Mouse (Mus musculus): ENCODE measurements around the gene Klhl5. TPM values are rescaled to one million over a fixed set of nuclear protein-coding genes. Genes with fewer than 3 reads are reported as not detected.

The Klhl5 gene
- 8.7 TPM for polyA plus RNA-seq (2015; fragmentation: Illumina TruSeq; extraction: RNeasy Lipid Tissue Mini Kit (QIAGEN cat#74804); ENCODE audit: insufficient read depth, low read depth, low replicate concordance)

DNA sequence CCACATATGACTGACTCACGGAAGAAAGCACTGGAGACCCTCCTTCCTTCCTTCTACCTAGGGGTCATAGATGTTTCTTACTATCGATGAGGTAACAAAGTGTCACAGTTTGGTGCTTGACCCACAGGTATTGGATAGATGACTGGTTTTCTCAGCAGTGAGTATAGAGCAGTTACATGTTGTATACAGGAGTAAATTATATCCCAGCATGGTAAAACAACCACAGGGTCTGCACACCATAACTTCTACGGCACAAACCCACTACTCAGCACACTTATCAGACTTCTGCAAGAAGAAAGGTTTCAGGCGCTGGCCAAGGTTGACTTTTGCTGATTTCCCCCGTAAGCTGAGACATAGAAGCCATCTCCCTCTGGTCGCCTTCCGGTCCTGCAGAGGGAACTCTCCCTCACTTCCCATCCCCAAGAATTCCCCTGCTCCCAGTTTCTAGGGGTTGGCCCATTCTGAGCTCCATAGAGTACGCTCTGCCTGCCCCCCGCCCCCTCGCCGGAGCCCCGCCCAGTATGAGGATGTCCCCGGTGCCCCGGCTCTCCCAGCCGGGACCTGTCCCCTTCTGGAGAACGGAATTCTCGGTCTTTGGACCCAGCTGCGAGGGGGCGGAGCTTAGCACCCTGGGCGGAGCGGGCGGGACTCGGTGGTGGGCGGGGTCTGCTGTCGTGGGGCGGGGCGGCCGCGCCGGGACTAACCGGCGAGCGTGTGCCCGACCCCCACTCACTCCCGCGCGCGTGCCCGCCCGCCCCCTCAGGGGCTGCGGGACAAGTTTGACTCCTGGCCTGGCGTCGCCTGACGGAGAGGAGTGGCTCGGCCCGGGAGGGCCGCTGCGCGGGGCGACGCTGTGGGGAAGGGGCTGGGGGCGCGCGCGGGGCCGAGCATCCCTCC, at the start of gene Klhl5:
TSS of gene Klhl5 (plus strand) at position 664 of the 897 bp plus-strand sequence.

DNA sequence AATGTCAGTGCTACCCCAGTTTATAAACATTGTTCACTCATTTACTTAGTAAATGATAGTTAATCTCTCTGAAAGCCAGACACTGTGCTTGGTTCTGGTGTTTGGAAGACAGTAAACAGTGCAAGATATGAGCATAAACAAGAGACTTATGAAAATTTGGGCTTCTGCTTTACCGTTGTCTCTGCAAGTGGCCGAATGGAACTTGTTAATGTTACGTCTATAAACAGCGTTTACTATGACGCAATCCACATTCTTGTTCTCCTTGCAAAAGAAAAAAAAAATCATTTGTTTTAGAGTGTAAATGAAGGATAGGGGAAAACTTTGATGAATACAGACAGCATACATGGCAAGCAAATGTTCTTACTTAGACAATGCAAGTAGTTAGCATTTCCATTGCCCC, 15.4 kb upstream of the Klhl5 start, which contains the start of gene Tmem156:
TSS of gene Tmem156 (minus strand) at position 212 of the 400 bp plus-strand sequence.

DNA sequence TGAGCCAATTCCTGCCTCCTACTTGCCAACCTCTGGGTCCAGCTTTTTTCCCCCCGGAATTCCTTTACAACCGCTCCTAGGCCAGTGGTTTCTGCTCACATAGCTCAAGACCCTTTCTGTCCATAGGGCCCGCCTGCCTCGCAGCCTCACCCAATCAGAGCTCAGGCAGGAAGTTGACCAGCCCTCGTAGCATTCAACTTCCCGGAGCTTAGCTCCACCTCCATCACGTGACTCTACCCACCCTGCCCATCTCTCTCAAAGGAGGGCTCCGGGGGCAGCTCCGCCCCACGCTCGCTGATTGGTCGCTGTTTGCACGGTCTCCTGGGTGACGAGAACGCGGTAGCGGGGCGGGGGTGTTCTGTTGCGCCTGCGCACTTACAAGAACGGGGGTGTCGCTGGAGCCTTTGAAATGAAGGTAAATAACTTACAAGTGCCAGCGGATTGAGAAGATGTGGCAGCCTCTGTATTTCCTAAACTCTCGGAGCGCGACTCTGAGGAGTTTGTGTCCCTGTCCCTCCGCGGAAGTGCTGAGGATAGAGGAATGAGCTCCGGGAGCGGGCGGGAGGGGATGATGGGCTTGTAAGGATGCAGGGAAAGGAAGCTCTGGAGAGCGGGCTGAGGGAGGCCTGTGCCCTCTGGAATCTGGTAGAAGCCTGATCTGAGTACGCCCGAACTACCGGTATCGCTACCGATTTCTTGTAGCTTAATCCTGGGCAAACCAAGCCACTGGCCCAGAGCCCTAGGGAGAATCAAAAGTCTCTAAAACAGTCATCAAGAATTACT, 92.2 kb downstream of the Klhl5 start, which contains the start of gene Wdr19:
TSS of gene Wdr19 (plus strand) at position 351 of the 783 bp plus-strand sequence.

Other genes starting within 250 kb of the Klhl5 start
- 0.35 TPM for gene Tlr1, start 174.0 kb upstream of the Klhl5 start, polyA plus RNA-seq (2015; fragmentation: Illumina TruSeq; extraction: RNeasy Lipid Tissue Mini Kit (QIAGEN cat#74804); ENCODE audit: insufficient read depth, low read depth, low replicate concordance)
- gene Tlr6, start 147.4 kb upstream of the Klhl5 start, polyA plus RNA-seq (2015; fragmentation: Illumina TruSeq; extraction: RNeasy Lipid Tissue Mini Kit (QIAGEN cat#74804); ENCODE audit: insufficient read depth, low read depth, low replicate concordance), result 1.1 TPM
- 19.3 TPM for gene Fam114a1, start 137.5 kb upstream of the Klhl5 start, polyA plus RNA-seq (2015; fragmentation: Illumina TruSeq; extraction: RNeasy Lipid Tissue Mini Kit (QIAGEN cat#74804); ENCODE audit: insufficient read depth, low read depth, low replicate concordance)
- gene Tmem156, start 15.4 kb upstream of the Klhl5 start, polyA plus RNA-seq (2015; fragmentation: Illumina TruSeq; extraction: RNeasy Lipid Tissue Mini Kit (QIAGEN cat#74804); ENCODE audit: insufficient read depth, low read depth, low replicate concordance), result not detected
- gene Wdr19, start 92.2 kb downstream of the Klhl5 start, polyA plus RNA-seq (2015; fragmentation: Illumina TruSeq; extraction: RNeasy Lipid Tissue Mini Kit (QIAGEN cat#74804); ENCODE audit: insufficient read depth, low read depth, low replicate concordance), result 1.3 TPM
- 3.3 TPM for gene Rfc1, start 228.1 kb downstream of the Klhl5 start, polyA plus RNA-seq (2015; fragmentation: Illumina TruSeq; extraction: RNeasy Lipid Tissue Mini Kit (QIAGEN cat#74804); ENCODE audit: insufficient read depth, low read depth, low replicate concordance)
- gene Klb, start 240.8 kb downstream of the Klhl5 start, polyA plus RNA-seq (2015; fragmentation: Illumina TruSeq; extraction: RNeasy Lipid Tissue Mini Kit (QIAGEN cat#74804); ENCODE audit: insufficient read depth, low read depth, low replicate concordance), result 1.8 TPM

Measured in pancreas, adult 10 weeks (tissue).